Mouse (Mus musculus): ENCODE measurements around the gene Rubcn. TPM values are rescaled to one million over a fixed set of nuclear protein-coding genes. Genes with fewer than 3 reads are reported as not detected.
"Not testable (repeated sequence)": the region's sequence is repeated elsewhere in the genome, so short reads cannot be mapped to it uniquely, and the experiment has no call there.

Rubcn gene
- polyA plus RNA-seq, 1 experiment = 77.3 TPM

- TF ChIP-seq POLR2A (IDR thresholded peaks at IDR 0.05; ENCODE audit: control insufficient read depth, low read depth, low read length) (no peak), CTCF (IDR thresholded peaks at IDR 0.05; ENCODE audit: control insufficient read depth, insufficient read depth, insufficient replicate concordance, low read depth, low read length) (no peak)
- Histone ChIP-seq H3K36me3 (ENCODE audit: control insufficient read depth, insufficient read depth, low read length) (peaks cover 2% of the 10 kb centered on the region), H3K4me3 (ENCODE audit: control insufficient read depth, low read depth, low read length) (no peak overlapping the region), H3K27ac (ENCODE audit: control insufficient read depth, insufficient read depth, low read depth, low read length) (no peak overlapping the region), H3K27me3 (ENCODE audit: control insufficient read depth, insufficient read depth, low read length) (no peaks in the 10 kb centered on the region), H3K4me1 (ENCODE audit: control insufficient read depth, insufficient read depth, low read length) (peaks cover 5% of the 10 kb centered on the region)
These were observed 4.0 kb upstream of the Rubcn start for GRCm38 (mm10) chr16:32881538-32881937.

GRCm38 (mm10) chr16:32878972-32879926 is 1.7 kb upstream of the Rubcn start:
- peak overlapping the region; percentile 22; the same call in 1 of the 2 replicates for H3K27ac ChIP-seq (ENCODE audit: control insufficient read depth, insufficient read depth, low read depth, low read length)
- TF ChIP-seq POLR2A (IDR thresholded peaks at IDR 0.05; ENCODE audit: control insufficient read depth, low read depth, low read length) (no peak), CTCF (IDR thresholded peaks at IDR 0.05; ENCODE audit: control insufficient read depth, insufficient read depth, insufficient replicate concordance, low read depth, low read length) (no peak)

GRCm38 (mm10) chr16:32878157-32878598 is 612 bp upstream of the Rubcn start:
- H3K27me3 ChIP-seq (ENCODE audit: control insufficient read depth, insufficient read depth, low read length) = no peaks in the 10 kb centered on the region
- peak overlapping the region; percentile 96 for H3K4me3 ChIP-seq (ENCODE audit: control insufficient read depth, low read depth, low read length)
- H3K36me3 ChIP-seq (ENCODE audit: control insufficient read depth, insufficient read depth, low read length) = peaks cover 2% of the 10 kb centered on the region; the same call in 1 of the 2 replicates
- peaks cover 5% of the 10 kb centered on the region for H3K4me1 ChIP-seq (ENCODE audit: control insufficient read depth, insufficient read depth, low read length)
- TF ChIP-seq CTCF (IDR thresholded peaks at IDR 0.05; ENCODE audit: control insufficient read depth, insufficient read depth, insufficient replicate concordance, low read depth, low read length) (no peak), POLR2A (IDR thresholded peaks at IDR 0.05; ENCODE audit: control insufficient read depth, low read depth, low read length) (no peak)
- H3K27ac ChIP-seq (ENCODE audit: control insufficient read depth, insufficient read depth, low read depth, low read length) = peak overlapping the region; percentile 91

More at GRCm38 (mm10) chr16:32878972-32879926, 1.7 kb upstream of the Rubcn start:
- H3K4me1 ChIP-seq (ENCODE audit: control insufficient read depth, insufficient read depth, low read length) = peaks cover 5% of the 10 kb centered on the region
- peak overlapping the region; percentile 69 for H3K4me3 ChIP-seq (ENCODE audit: control insufficient read depth, low read depth, low read length)
- H3K36me3 ChIP-seq (ENCODE audit: control insufficient read depth, insufficient read depth, low read length) = peaks cover 2% of the 10 kb centered on the region
- no peaks in the 10 kb centered on the region for H3K27me3 ChIP-seq (ENCODE audit: control insufficient read depth, insufficient read depth, low read length)

GRCm38 (mm10) chr16:32876831-32877230 is 735 bp downstream of the Rubcn start:
- TF ChIP-seq POLR2A (IDR thresholded peaks at IDR 0.05; ENCODE audit: control insufficient read depth, low read depth, low read length) (no peak), CTCF (IDR thresholded peaks at IDR 0.05; ENCODE audit: control insufficient read depth, insufficient read depth, insufficient replicate concordance, low read depth, low read length) (no peak)
- Histone ChIP-seq H3K27ac (ENCODE audit: control insufficient read depth, insufficient read depth, low read depth, low read length) (no peak overlapping the region), H3K27me3 (ENCODE audit: control insufficient read depth, insufficient read depth, low read length) (no peaks in the 10 kb centered on the region), H3K4me1 (ENCODE audit: control insufficient read depth, insufficient read depth, low read length) (peaks cover 5% of the 10 kb centered on the region), H3K4me3 (ENCODE audit: control insufficient read depth, low read depth, low read length) (peak overlapping the region; percentile 30), H3K36me3 (ENCODE audit: control insufficient read depth, insufficient read depth, low read length) (peaks cover 2% of the 10 kb centered on the region; the same call in 1 of the 2 replicates)

- Histone ChIP-seq H3K36me3 (ENCODE audit: control insufficient read depth, insufficient read depth, low read length) (peaks cover 2% of the 10 kb centered on the region; the same call in 1 of the 2 replicates), H3K4me1 (ENCODE audit: control insufficient read depth, insufficient read depth, low read length) (peaks cover 5% of the 10 kb centered on the region), H3K4me3 (ENCODE audit: control insufficient read depth, low read depth, low read length) (peak overlapping the region; percentile 19; the same call in 1 of the 2 replicates), H3K27me3 (ENCODE audit: control insufficient read depth, insufficient read depth, low read length) (no peaks in the 10 kb centered on the region), H3K27ac (ENCODE audit: control insufficient read depth, insufficient read depth, low read depth, low read length) (no peak overlapping the region)
- TF ChIP-seq CTCF (IDR thresholded peaks at IDR 0.05; ENCODE audit: control insufficient read depth, insufficient read depth, insufficient replicate concordance, low read depth, low read length) = no peak
- no peak for TF ChIP-seq POLR2A (IDR thresholded peaks at IDR 0.05; ENCODE audit: control insufficient read depth, low read depth, low read length)
These were observed 1.7 kb downstream of the Rubcn start for GRCm38 (mm10) chr16:32875847-32876246.

- H3K36me3 ChIP-seq (ENCODE audit: control insufficient read depth, insufficient read depth, low read length); H3K4me1 ChIP-seq (ENCODE audit: control insufficient read depth, insufficient read depth, low read length); H3K27me3 ChIP-seq (ENCODE audit: control insufficient read depth, insufficient read depth, low read length); H3K4me3 ChIP-seq (ENCODE audit: control insufficient read depth, low read depth, low read length); H3K27ac ChIP-seq (ENCODE audit: control insufficient read depth, insufficient read depth, low read depth, low read length): not testable (repeated sequence)
These were observed 2.3 kb downstream of the Rubcn start for GRCm38 (mm10) chr16:32875281-32875680.

GRCm38 (mm10) chr16:32873366-32873765 is 4.2 kb downstream of the Rubcn start:
- peaks cover 2% of the 10 kb centered on the region; the same call in 1 of the 2 replicates for H3K4me1 ChIP-seq (ENCODE audit: control insufficient read depth, insufficient read depth, low read length)
- H3K27ac ChIP-seq (ENCODE audit: control insufficient read depth, insufficient read depth, low read depth, low read length) = no peak overlapping the region
- no peak for TF ChIP-seq CTCF (IDR thresholded peaks at IDR 0.05; ENCODE audit: control insufficient read depth, insufficient read depth, insufficient replicate concordance, low read depth, low read length)
- no peak for TF ChIP-seq POLR2A (IDR thresholded peaks at IDR 0.05; ENCODE audit: control insufficient read depth, low read depth, low read length)
- no peaks in the 10 kb centered on the region for H3K36me3 ChIP-seq (ENCODE audit: control insufficient read depth, insufficient read depth, low read length)
- H3K4me3 ChIP-seq (ENCODE audit: control insufficient read depth, low read depth, low read length) = no peak overlapping the region
- no peaks in the 10 kb centered on the region for H3K27me3 ChIP-seq (ENCODE audit: control insufficient read depth, insufficient read depth, low read length)

All from testis, adult 2 months (tissue).